Mouse (Mus musculus) heart, adult 9 months (tissue): ENCODE data around the gene Scamp3.

ENCODE experiments used
- DNase-seq, 2 experiments: peaks; one replicate each; pipeline ENCODE4 v3.0.0; 2022; ENCODE audit warnings: low spot score in 2 of 2

Gene Scamp3

DNA sequence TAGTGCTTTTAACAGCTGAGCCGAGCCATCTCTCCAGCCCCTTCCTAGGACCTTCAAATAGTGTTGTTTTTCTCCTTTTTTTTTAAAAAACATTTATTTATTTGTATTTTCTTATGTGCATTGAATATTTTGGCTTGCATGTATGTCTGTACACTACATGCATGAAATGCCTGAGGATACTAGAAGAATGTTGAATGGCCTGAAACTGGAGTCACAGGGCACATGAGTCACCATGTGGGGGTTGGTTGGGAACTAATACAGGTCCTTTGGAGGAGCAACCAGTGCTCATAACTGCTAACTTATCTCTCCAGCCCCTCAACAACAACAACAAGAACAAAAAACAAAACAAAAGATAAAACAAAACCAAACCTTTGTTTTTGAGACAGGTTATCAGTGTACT is 14.2 kb upstream of the Scamp3 start:
- no peak for DNase-seq

DNA sequence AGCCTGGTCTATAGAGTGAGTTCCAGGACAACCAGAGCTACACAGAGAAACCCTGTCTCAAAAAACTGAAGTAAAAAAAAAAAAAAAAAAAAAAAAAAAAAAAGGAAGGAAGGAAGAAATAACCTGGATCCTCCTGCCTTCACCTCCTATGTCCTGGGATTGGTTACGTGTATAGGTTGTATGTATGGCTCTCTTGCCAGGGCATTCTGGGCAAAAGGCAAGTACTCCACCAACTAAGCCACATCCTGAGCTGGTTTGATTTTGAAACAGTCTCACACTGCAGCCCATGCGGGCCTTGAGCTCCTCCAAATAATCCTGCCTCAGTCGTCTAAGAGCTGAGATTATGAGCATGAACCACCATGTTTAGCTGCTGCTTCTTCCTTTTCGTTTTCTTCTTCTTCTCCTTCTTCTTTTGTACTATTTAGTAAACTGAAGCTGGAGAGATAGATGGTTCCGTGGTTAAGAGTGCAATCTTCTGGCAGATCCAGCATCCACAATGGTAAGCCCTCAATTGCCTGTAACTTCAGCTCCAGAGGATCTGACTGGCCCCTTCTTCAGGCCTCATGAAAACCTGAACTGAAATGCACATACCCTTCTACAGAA is 13.5 kb upstream of the Scamp3 start:
- no peak for DNase-seq

DNA sequence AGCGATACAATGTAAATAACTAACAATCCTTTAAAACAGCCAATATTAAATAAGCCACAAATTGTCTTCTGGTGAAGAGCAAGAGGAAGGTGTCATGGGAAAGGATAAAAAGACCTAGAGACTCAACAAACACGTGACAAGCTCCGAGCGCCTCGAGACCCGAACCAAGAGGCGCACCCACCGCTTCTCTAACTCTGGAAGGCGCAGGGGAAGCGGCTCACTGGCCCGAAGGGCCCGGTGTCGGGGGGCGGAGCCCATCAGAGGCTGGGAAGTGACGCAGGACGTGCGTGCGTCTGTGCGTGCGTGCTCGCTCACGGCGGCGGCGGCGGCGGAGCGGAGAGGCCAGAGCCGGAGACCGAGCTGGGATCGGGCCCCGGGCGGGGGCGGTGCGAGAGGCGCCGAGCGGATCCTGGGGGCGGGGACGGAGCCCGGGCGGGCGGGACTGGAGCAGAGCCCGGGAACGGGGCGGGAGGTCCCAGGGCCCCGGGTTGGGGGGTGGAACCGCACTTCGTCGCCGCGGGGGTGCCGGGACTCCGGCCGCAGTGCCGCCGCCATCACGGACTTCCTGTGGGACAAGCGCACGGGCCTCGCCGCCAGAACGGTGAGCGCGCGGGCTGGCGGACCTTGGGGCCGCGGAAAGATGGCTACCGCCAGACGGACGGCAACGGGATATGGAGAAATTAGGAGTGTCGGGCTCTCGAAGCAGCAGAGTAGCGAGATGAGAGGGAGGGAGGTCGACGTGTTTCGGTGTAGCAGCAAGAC is 12.6 kb upstream of the Scamp3 start, which contains the start of gene Clk2:
Clk2 (plus strand) TSS at position 290 of the 762 bp plus-strand sequence.
- DNase-seq, result peak; percentile 94 to 96

DNA sequence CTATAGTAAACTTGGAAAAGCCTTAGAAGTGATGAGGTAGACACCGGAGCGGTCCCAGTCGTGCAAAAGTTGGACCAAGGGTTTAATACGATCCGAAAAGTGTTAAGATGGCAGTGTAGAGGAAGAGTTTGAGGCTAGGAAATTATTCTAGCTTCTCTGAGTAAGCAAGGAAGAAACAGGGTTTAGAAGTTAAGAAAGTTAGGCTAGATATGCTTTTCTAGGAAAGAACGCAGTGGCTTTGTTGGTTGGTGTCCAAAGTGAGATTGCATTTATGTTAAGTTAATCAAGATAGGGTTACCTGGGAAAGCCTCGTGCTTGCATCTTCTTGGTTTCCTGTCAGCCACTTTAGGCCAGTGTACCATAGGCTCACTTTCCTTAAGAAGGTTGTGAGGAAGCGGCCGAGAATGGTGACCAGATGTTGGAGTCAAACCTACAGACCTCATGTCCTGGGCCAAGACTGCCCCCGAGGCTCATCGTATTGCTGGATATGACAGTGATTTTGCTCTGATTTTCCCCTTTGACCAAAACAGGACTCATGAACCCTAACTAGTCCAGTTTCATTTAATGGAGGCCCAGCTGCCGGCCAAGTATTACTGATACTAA is 11.9 kb upstream of the Scamp3 start:
- DNase-seq, result no peak

DNA sequence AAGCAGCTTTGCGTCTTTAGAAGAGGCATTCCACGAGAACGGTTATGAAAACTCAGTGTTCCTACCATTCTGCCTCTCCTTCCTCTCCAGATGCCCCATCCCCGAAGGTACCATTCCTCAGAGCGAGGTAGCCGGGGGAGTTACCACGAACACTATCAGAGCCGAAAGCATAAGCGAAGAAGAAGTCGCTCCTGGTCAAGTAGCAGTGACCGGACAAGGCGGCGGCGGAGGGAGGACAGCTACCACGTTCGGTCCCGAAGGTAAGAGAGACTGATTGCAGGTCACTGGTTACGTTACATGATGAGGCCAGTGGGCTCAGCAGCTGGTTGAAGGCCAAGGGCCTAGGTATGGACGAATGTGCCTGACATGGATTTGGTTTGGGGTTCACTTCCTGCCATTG is 10.3 kb upstream of the Scamp3 start:
- no peak for DNase-seq

DNA sequence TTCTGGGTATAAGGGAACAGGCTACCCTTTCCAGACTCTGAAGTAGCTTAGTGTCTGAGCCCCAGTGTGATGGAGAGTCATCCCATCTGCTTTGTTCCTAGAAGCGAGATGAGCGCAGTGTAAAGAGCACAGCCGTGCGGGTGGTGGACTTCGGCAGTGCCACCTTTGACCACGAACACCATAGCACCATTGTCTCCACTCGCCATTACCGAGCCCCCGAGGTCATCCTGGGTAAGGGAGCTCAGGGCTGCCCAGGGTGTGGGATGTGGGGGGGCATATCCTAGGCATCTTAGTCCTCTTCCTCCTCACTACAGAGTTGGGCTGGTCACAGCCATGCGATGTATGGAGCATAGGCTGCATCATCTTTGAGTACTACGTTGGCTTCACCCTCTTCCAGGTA is 2.4 kb upstream of the Scamp3 start:
- DNase-seq, result no peak

DNA sequence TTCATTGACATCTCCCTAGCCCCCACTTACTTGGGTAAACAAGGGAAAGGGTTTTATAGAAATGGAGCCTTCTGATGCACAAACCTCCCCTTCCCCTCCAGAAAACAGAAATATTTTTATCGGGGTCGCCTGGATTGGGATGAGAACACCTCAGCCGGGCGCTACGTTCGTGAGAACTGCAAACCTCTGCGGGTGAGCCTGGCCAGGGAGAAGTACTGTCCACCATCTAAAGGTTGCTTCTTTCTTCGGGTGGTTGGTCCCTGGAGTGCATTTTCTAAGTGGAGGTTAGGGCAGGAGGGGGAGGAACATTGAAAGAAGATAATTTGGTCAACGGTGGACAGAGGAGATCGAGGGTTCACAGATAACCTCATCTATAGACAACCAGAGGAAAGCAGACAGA is 1.7 kb upstream of the Scamp3 start:
- DNase-seq, result no peak

DNA sequence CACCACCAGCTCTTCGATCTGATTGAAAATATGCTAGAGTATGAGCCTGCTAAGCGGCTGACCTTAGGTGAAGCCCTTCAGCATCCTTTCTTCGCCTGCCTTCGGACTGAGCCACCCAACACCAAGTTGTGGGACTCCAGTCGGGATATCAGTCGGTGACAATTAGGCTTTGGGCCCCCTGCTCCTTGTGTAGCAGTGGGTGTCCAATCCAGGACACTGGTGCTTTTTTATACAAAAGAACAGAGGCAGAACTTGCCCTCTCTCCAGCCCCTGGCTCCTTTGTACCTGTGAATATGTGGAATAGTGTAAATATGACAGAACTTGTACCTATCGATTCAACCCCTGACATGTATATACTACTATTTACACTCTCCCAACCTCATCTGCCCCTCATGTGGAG is 852 bp upstream of the Scamp3 start:
- DNase-seq, result no peak

DNA sequence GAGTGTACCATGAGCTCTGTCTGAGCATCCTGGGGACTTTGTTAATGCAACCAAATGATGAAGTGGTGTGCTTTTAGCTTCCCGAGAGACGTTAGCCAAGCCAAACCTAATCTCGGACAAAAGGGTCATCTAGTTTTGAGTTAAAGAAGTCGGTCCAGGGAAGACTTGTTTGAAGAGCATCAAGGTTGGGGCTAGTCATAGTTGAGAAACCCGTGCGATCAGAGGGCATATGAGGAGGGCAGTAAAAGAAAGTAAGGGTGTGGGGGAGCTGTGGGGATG is 773 bp downstream of the Scamp3 start:
- DNase-seq, result no peak

DNA sequence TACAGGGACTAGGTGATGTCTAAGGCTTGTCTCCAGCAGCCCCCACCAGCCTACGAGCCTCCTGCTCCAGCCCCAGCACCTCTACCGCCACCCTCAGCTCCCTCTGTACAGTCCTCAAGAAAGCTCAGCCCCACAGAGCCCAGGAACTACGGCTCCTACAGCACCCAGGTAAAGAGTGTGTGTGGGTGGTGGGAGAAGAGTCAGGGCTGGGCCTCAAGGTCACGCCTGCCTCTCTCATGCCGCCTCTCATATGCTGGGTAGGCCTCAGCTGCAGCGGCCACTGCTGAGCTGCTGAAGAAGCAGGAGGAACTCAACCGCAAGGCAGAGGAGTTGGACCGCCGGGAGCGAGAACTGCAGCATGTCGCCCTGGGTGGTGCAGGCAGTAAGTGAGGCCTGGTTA is 1.8 kb downstream of the Scamp3 start:
- DNase-seq, result no peak

DNA sequence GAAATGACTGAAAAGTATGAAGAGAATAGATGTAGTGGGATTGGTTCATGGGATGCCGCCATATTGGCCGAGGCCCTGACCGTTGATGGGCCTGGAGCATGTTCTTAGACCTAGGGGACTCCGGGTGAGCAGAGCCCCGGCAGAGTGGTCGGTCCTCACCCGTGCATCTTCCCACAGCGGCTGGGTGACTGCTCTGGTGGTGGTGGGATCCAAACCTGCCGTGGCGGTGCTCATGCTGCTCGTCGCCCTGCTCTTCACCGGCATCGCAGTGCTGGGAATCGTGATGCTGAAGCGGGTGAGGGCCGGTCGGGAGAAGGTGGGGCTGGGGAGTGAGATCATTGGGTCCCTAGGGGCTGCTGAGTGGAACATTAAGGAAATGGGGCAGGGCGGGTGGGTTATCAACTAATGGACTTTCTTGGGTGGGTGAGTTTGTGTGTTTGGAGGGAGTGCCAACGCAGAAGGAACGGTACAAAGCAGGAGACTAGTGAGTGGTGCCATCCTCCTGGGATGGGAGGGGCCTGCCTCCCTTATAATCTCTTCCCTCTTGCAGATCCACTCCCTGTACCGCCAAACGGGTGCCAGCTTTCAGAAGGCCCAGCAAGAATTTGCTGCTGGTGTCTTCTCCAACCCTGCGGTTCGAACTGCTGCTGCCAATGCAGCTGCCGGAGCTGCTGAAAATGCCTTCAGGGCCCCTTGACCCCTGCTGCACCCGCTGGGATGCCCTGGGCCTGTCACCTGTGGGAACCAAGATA is 4.7 kb downstream of the Scamp3 start:
- no peak for DNase-seq

DNA sequence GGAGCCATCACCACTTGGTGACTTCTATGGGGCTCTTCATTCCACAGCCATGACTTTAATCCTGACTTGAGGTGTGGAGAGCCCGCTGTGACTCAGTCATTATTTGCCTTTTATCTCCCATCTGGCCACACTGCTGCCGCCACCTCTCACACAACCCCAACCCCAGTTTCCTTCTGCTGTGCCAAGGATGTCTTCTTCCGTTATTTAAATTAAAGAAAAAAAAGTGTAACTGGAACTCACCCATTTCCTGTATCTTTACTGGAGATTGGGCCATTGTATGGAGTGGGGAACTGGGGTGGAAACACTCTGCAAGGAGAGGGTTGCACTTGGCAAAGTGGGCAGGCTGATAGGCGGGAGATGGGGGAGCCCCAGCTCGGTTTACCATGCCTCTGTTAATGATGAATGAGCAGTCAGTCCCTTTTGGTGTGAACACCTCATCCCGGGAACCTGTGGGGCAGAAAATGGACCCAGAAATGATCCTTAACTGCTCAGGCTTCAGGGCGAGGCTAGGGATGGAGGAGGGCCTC is 5.3 kb downstream of the Scamp3 start:
- DNase-seq, result no peak

DNA sequence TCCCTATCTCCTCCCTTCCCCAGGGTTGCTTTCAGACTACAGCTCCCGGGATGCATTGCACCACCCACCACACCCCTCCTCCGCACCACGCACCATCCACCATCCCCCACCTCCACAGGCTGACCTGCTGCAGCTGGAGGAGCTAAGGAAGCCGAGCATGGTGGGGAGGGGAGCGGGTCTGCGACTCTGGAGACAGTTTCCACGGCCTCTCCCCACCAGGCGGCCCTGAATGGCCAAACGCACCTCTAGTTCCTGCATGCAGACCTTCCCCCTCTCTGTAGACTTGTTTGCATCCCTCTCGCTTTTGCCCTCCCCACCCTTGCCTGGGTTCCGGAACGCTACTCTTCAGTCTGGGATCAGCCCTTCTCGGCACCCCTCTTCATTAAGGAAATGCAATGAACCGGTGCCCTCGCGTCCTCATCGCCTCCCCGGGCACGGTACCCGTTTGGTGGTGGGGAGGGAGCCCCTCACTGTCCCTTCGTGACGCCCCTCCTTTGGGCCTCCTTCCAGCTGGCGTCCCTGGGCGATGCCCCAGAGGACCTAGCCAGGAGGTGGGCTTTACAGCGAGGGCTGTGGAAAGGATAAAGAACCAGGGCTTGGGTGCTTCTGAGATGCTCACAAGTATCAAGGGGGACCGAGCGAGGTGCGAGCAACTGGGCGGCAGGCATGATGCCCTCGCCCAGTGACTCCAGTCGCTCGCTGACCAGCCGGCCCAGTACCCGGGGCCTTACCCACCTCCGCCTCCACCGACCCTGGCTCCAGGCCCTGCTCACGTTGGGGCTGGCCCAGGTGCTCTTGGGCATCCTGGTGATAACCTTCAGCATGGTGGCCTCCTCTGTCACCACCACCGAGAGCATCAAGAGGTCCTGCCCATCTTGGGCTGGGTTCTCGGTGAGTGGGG is 6.0 kb downstream of the Scamp3 start, which contains the start of gene Fam189b:
Fam189b (plus strand) TSS at position 86 of the 901 bp plus-strand sequence.
- peak; percentile 86 to 87 for DNase-seq

DNA sequence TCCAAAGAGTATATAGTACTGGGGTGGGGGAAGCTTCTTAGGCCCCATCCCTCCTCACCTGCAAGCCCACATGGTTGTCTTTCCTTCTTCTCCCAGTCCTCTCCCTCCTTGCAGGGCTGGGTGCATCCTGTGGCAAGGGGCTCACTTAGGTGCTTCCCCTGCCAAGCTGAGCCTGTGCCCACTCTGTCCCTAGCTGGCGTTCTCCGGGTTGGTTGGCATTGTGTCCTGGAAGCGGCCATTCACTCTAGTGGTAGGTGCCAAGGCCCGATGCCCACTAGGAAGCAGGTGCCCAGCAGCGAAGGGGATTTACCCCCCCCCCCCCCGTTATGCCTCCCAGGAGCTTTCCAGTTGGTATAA is 6.7 kb downstream of the Scamp3 start:
- no peak for DNase-seq

DNA sequence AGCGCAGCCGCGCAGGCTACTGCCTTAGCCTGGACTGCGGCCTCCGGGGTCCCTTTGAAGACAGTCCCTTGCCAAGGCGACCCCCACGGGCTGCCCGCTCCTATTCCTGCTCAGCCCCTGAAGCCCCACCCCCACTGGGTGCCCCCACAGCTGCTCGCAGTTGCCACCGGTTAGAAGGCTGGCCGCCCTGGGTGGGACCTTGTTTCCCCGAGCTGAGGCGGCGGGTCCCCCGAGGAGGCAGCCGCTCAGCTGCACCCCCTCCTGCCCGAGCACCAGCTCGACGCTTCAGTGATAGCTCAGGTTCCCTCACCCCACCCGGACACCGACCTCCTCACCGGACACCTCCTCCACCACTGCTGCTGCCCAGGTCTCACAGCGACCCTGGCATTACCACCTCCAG is 9.9 kb downstream of the Scamp3 start:
- DNase-seq, result no peak

DNA sequence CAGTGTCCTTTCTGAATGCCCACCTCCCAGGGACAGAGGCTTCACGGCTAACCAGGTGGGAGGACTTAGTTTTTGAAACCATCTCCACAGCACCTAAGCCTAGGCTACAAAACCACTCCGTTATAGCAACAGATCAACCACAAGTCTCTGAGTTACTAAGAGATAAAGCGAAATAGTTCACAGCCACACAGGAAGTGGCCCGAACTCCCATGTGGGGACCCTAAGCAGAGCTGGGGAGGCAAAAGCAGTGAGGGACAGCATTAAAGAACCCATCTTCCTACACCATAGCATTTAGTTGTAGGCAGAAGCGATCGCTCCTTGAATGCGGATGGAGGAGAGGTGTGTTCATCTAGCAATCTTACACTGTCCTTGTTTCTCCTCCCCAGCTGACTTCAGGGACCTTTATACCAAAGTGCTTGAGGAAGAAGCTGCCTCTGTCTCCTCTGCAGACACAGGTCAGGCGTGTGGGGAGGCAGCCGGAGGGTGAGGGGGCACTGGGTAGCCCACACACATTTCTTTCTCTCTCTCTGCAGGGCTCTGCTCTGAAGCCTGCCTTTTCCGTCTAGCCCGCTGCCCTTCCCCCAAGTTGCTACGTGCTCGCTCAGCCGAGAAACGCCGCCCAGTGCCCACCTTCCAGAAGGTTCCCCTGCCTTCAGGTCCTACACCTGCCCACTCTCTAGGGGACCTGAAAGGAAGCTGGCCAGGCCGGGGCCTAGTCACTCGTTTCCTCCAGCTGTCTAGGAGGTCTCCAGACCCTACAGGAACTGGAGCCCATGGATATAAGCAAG is 10.6 kb downstream of the Scamp3 start:
- no peak for DNase-seq

DNA sequence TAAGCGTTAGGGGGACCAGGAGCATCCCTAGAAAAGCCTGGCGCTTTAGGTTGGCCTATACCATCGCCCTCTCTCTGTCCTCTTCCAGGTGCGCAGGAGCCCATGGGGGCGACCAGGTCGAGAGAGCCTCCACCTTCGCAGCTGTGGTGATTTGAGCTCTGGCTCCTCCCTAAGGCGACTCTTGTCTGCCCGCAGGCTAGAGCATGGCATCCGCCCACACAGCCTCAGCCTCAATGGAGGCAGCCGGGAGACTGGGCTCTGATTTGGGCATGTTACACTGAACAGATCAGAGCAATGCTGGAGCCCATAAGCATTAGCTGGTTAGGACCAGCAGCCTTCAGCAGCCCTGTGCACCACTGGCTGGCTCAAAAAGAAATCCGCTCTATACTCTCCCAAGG is 11.2 kb downstream of the Scamp3 start:
- no peak for DNase-seq

DNA sequence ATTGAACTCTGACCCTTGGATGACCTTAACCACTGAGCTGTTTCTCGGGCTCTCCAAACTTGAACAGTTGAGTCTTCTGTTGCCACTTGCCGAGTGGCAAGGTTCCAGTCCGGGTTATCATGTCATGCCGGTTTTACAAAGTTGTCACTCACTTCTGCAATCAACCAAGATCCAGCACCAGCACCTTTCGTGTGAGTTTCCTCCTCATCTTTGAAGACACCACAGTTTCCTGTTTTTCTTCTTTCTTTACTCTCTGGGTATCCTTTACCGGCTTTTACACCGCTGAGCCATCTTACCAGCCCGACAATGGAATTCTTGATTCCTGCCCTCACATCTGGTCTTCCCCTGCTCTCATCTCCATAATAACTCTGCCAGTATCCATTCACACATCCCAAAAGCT is 13.2 kb downstream of the Scamp3 start:
- no peak for DNase-seq

DNA sequence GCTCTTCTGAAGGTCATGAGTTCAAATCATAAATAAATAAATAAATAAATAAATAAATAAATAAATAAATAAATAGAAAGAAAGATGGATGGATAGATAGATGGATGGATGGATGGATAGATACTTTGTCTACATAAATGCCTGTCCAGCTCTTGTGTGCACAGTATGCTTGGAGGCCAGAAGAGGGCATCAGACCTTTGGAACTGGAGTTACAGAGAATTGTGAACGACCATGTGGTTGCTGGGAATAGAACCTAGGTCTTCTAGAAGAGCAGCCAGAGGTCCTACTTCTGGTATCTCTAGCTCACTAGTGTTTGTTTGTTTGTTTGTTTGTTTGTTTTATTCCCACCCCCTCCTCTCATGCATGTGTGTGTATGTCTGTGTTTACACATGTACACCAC is 16.1 kb downstream of the Scamp3 start:
- no peak for DNase-seq

DNA sequence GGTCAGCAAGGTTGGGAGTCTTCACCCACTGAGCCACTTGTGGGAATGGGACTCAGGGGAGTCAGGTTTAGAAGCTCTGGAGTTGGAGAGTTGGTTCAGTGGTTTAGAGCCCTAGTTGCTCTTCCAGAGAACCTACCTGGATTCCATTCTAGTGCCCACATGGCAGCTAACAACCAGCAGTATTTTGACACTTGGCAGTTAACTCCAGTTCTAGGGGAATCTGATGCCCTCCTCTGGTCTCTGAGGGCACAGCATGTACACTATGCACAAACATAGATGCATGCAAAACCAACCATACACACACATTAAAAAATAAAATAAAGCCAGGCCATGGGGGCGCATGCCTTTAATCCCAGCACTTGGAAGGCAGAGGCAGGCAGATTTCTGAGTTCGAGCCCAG is 16.6 kb downstream of the Scamp3 start:
- DNase-seq, result no peak
